Mouse (Mus musculus): Measurements from ENCODE around the gene Zbtb20.

Zbtb20 gene

GRCm38 (mm10) chr16:42875852-42875980 lies at the start of gene Zbtb20:
Gene Zbtb20 (plus strand): TSS chr16:42875881.
- in situ Hi-C loops (cut with MboI, MseI), result loop anchor here (5.0 kb wide), 1 partner anchor 37 kb away; no protein-coding TSS in a partner anchor

DNA sequence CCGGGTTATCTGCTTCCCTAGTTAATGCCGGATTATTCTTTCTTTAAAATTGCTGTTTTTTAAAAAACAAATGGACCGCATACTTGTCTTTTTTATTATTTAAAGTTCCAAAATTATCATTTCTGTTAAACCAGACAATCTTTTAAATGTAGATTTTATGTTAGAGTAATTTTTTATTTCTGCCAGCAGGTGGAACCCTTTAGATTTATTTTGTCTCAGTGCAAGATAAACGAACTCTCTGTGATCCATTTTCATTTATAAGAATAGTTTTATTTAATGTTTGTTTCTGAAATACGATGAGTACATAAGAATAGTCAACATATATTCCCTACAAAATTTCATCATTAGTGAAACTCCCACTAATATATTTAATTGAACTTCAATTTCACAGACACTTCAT lies 39.7 kb upstream of the Zbtb20 start:
- in situ Hi-C loops (cut with MboI, MseI), result no loop called here

GRCm38 (mm10) chr16:42836404-42837120 lies 39.1 kb upstream of the Zbtb20 start:
- in situ Hi-C loops (cut with MboI, MseI), result no loop called here

DNA sequence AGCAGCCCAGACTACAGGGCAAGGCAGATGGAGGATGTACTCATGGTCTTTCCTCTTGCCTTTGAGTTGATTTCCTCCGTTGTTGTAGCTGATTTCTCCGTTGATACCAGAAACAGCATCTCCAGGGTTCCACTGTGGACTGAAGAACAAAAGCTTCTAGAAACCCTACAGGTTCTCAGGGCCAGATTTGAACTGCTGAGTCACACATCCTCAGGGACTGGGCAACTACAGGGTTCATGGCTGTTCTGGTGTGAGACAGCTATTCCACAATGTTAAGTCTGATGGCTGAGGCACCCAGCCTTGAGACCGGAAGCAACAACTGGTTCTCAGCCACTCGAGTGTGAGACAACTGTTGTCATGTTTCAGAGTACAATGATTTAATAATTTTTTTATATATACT lies 37.5 kb upstream of the Zbtb20 start:
- in situ Hi-C loops (cut with MboI, MseI), result no loop called here

DNA sequence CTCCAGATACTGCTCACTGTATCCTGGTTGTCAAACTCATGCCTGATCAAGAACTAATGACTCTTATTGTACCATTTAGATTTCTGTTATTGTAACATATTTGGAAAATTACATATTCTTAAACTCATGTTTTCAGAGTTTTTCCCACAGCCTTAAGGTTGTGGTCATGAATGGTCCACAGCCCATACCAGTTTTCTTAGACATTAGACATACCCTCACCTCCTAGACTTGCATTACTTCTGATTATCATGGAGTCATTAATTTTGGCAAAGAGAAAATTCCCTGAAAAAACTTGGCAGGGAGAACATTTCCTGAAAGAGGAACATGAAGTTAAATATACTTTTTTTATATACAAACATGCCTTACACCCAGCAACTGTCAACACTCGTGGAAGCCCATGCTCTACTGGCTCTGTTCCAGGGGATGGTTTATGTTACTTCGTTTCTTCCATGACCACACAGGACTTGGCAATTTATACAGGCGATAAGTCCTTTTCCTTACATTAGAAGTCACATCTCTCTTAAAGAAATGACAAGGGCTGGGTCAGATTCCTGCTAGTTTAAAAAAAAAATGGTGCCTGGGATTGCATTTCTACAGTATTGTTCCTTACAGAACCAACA lies 18.0 kb upstream of the Zbtb20 start:
- in situ Hi-C loops (cut with MboI, MseI), result no loop called here

GRCm38 (mm10) chr16:42859251-42859650 lies 16.4 kb upstream of the Zbtb20 start:
- in situ Hi-C loops (cut with MboI, MseI), result no loop called here

GRCm38 (mm10) chr16:42863231-42863630 lies 12.4 kb upstream of the Zbtb20 start:
- in situ Hi-C loops (cut with MboI, MseI), result no loop called here

GRCm38 (mm10) chr16:42866061-42866460 lies 9.6 kb upstream of the Zbtb20 start:
- in situ Hi-C loops (cut with MboI, MseI), result no loop called here

DNA sequence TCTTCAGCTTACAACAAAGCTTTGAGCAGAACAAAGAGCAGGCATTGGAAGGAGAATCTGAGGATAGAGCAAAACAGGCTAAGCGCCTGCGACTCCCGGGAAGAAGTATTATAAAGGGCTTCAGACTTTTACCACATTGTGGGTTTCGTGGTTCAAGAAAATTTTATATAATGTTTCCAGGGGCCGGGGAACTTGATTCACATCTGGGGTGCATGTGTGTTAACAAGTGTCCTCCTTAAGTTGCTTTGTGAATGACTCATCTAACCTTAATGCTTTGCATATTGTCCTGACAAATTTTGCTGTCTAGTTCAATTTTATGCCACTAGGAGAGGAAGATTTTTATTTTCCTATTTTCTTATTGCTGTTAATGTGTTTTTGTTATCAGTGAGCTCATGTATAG lies 3.6 kb upstream of the Zbtb20 start:
- in situ Hi-C loops (cut with MboI, MseI), result no loop called here

- in situ Hi-C loops (cut with MboI, MseI), result no loop called here
Measured at GRCm38 (mm10) chr16:42873942-42874341, 1.7 kb upstream of the Zbtb20 start.

DNA sequence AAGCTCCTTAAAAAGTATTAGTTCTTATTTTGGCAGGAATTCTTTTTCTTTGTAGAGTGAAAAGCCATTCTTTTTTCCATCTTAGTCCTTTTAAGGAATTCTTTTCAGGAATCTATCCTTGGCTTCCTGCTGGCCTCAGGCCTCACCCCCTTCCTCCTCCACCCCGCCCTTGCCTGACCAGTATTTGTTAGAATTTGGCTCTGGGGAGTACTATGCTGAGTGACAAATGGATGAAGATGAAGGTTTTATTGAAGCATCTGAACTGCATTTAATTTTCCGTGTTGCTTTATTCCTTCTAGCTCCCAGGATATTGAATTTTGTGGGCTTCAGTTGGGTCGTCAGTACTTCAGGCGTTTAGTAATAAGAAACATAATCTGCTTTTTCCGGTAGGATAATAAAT lies 1.2 kb upstream of the Zbtb20 start:
- in situ Hi-C loops (cut with MboI, MseI), result no loop called here

GRCm38 (mm10) chr16:42874910-42875851 lies 500 bp upstream of the Zbtb20 start:
- in situ Hi-C loops (cut with MboI, MseI), result loop anchor here (5.0 kb wide), 1 partner anchor 37 kb away; no protein-coding TSS in a partner anchor

GRCm38 (mm10) chr16:42876021-42877000 lies 630 bp downstream of the Zbtb20 start:
- in situ Hi-C loops (cut with MboI, MseI), result loop anchor here (5.0 kb wide), 1 partner anchor 36 kb away; no protein-coding TSS in a partner anchor

DNA sequence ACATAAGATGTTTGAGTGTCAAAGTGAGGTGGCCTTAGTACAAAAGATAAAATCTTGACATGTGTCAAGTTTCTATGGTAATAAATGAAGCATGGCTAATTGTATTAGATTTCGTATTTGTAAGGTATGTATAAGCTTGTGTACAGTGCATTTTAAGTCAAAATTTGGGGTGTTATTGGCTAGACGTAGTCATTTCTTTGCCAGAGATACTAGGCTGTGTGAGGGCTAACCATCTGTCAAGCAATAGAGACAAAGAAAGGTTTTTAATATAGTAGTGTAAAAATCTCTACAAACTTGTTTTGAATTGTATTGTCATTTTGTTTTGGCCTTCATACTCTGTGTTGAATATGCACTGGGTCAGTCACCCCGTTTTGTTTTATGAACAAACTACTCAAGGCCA lies 4.4 kb downstream of the Zbtb20 start:
- in situ Hi-C loops (cut with MboI, MseI), result no loop called here

DNA sequence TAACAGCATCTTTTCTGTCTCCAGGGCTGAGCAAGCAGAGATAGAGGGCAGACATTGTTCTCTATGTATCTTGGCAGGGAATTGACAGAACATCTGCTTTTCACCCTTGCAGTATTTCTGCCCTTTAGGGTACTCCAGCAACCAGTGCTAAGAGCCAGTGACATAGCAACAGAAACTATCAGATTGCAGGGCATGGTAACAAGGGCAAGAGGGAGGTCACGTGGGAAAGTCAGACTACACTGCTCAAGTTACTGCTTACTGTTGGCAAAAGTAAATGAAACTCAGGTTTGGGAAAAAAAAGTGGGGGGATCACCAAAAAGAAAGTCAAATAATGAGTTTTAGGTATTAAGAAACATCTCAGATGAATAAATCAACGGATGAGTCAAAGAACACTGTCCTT lies 9.9 kb downstream of the Zbtb20 start:
- in situ Hi-C loops (cut with MboI, MseI), result no loop called here

- in situ Hi-C loops (cut with MboI, MseI), result no loop called here
Measured at GRCm38 (mm10) chr16:42885964-42886363, 10.3 kb downstream of the Zbtb20 start.

- in situ Hi-C loops (cut with MboI, MseI), result no loop called here
Measured at GRCm38 (mm10) chr16:42897125-42897693, 21.5 kb downstream of the Zbtb20 start.

DNA sequence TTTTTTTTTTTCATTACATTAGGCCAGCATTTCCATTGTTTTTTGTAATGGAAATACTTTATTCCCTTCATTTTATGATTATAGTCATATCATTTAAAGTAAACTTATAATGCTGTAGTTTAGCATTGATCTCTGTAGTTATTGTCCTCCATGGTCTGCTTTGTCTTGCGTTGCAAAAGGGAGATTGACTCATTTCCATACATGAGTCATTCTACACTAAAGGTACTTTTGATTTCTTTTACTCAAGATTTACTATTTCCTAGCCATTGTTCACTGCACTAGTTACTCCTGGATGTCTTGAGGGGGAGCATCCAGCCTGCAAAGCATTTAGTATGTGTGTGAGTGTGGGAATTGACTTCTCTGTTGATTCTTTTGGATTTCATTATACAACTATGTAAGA lies 24.6 kb downstream of the Zbtb20 start:
- in situ Hi-C loops (cut with MboI, MseI), result no loop called here

- in situ Hi-C loops (cut with MboI, MseI), result no loop called here
Measured at GRCm38 (mm10) chr16:42907283-42907701, 31.6 kb downstream of the Zbtb20 start.

DNA sequence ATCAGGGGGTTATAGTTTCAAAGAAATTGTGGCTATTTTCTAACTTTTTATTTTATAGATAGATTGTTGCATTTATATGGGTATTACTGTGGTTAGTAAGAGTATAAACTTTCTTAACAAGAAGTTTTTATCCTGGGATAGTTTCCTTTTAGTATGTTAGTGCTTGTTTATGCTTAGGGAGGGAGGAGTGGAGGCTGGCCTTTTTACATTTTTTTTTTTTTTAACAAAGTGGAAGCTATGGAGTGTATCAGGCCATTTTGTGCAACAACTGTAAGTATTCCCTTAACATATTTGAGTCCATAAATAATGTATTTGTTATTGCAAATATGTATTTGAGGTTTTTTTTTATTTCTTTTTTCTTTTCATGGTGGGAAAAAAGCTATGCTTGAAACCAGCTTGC lies 32.7 kb downstream of the Zbtb20 start:
- in situ Hi-C loops (cut with MboI, MseI), result no loop called here

DNA sequence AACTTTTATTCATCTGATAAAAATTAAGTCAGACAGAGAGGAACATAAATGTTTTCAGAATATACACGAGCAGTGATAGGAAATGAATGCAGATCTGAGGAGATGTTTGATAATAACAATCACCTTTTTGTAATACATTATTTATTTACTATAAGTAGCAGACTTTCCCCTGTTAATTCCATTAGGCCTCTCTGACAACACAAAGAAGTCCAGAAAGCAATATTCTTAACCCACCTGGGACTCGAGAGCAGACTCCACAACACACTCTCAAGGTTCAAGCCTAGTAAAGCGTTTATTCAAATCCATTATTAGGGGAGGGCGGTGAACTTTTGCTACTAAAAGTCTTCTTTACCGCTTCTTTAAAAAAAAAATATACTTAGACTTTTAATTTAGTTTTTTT lies 33.2 kb downstream of the Zbtb20 start:
- in situ Hi-C loops (cut with MboI, MseI), result no loop called here

Data from T-helper 1 cell (primary cell).